Mouse (Mus musculus): ENCODE results near the gene Mtus2. TPM values are rescaled to one million over a fixed set of nuclear protein-coding genes. Genes with fewer than 3 reads are reported as not detected.

The Mtus2 gene
- polyA plus RNA-seq, 1 experiment: 1.7 TPM

GRCm38 (mm10) chr5:148245386-148245785 lies 288.3 kb downstream of the Mtus2 start:
- TF ChIP-seq POLR2A (IDR thresholded peaks at IDR 0.05; ENCODE audit: borderline replicate concordance, low read depth, low read length) (no peak), CTCF (IDR thresholded peaks at IDR 0.05; ENCODE audit: low read depth, low read length) (no peak)
- no peaks in the 10 kb centered on the region for H3K4me1 ChIP-seq (ENCODE audit: control insufficient read depth, insufficient read depth, low read length)
- H3K4me3 ChIP-seq (ENCODE audit: insufficient read depth, low read length): no peak overlapping the region
- no peak overlapping the region for H3K27ac ChIP-seq (ENCODE audit: insufficient read depth, low read depth, low read length)

- Histone ChIP-seq H3K27ac (ENCODE audit: insufficient read depth, low read depth, low read length) (no peak overlapping the region), H3K4me3 (ENCODE audit: insufficient read depth, low read length) (no peak overlapping the region)
- TF ChIP-seq CTCF (IDR thresholded peaks at IDR 0.05; ENCODE audit: low read depth, low read length) (no peak), POLR2A (IDR thresholded peaks at IDR 0.05; ENCODE audit: borderline replicate concordance, low read depth, low read length) (no peak)
Observed at GRCm38 (mm10) chr5:148248236-148248635, 291.1 kb downstream of the Mtus2 start.

GRCm38 (mm10) chr5:148251847-148252246 lies 294.7 kb downstream of the Mtus2 start:
- no peaks in the 10 kb centered on the region for H3K4me1 ChIP-seq (ENCODE audit: control insufficient read depth, insufficient read depth, low read length)
- no peak overlapping the region for H3K4me3 ChIP-seq (ENCODE audit: insufficient read depth, low read length)
- no peak for TF ChIP-seq CTCF (IDR thresholded peaks at IDR 0.05; ENCODE audit: low read depth, low read length)
- no peak for TF ChIP-seq POLR2A (IDR thresholded peaks at IDR 0.05; ENCODE audit: borderline replicate concordance, low read depth, low read length)
- H3K27ac ChIP-seq (ENCODE audit: insufficient read depth, low read depth, low read length): no peak overlapping the region

More at GRCm38 (mm10) chr5:148248236-148248635, 291.1 kb downstream of the Mtus2 start:
- no peaks in the 10 kb centered on the region for H3K4me1 ChIP-seq (ENCODE audit: control insufficient read depth, insufficient read depth, low read length)

- H3K4me3 ChIP-seq (ENCODE audit: insufficient read depth, low read length): no peak overlapping the region
- no peaks in the 10 kb centered on the region for H3K4me1 ChIP-seq (ENCODE audit: control insufficient read depth, insufficient read depth, low read length)
- no peak overlapping the region for H3K27ac ChIP-seq (ENCODE audit: insufficient read depth, low read depth, low read length)
- TF ChIP-seq CTCF (IDR thresholded peaks at IDR 0.05; ENCODE audit: low read depth, low read length): no peak
- no peak for TF ChIP-seq POLR2A (IDR thresholded peaks at IDR 0.05; ENCODE audit: borderline replicate concordance, low read depth, low read length)
Observed at GRCm38 (mm10) chr5:148262016-148262415, 304.9 kb downstream of the Mtus2 start.

- no peak overlapping the region for H3K27ac ChIP-seq (ENCODE audit: insufficient read depth, low read depth, low read length)
- no peaks in the 10 kb centered on the region for H3K4me1 ChIP-seq (ENCODE audit: control insufficient read depth, insufficient read depth, low read length)
- no peak for TF ChIP-seq POLR2A (IDR thresholded peaks at IDR 0.05; ENCODE audit: borderline replicate concordance, low read depth, low read length)
- no peak for TF ChIP-seq CTCF (IDR thresholded peaks at IDR 0.05; ENCODE audit: low read depth, low read length)
- H3K4me3 ChIP-seq (ENCODE audit: insufficient read depth, low read length): no peak overlapping the region
Observed at GRCm38 (mm10) chr5:148264819-148265707, 307.9 kb downstream of the Mtus2 start.

GRCm38 (mm10) chr5:148266841-148267240 lies 309.7 kb downstream of the Mtus2 start:
- Histone ChIP-seq H3K4me1 (ENCODE audit: control insufficient read depth, insufficient read depth, low read length) (no peaks in the 10 kb centered on the region), H3K27ac (ENCODE audit: insufficient read depth, low read depth, low read length) (no peak overlapping the region), H3K4me3 (ENCODE audit: insufficient read depth, low read length) (no peak overlapping the region)
- TF ChIP-seq POLR2A (IDR thresholded peaks at IDR 0.05; ENCODE audit: borderline replicate concordance, low read depth, low read length): no peak
- TF ChIP-seq CTCF (IDR thresholded peaks at IDR 0.05; ENCODE audit: low read depth, low read length): no peak

GRCm38 (mm10) chr5:148267446-148267845 lies 310.3 kb downstream of the Mtus2 start:
- Histone ChIP-seq H3K27ac (ENCODE audit: insufficient read depth, low read depth, low read length) (no peak overlapping the region), H3K4me3 (ENCODE audit: insufficient read depth, low read length) (no peak overlapping the region), H3K4me1 (ENCODE audit: control insufficient read depth, insufficient read depth, low read length) (no peaks in the 10 kb centered on the region)
- no peak for TF ChIP-seq POLR2A (IDR thresholded peaks at IDR 0.05; ENCODE audit: borderline replicate concordance, low read depth, low read length)
- no peak for TF ChIP-seq CTCF (IDR thresholded peaks at IDR 0.05; ENCODE audit: low read depth, low read length)

GRCm38 (mm10) chr5:148272065-148272464 lies 314.9 kb downstream of the Mtus2 start:
- Histone ChIP-seq H3K4me3 (ENCODE audit: insufficient read depth, low read length) (no peak overlapping the region), H3K4me1 (ENCODE audit: control insufficient read depth, insufficient read depth, low read length) (no peaks in the 10 kb centered on the region)

GRCm38 (mm10) chr5:148272771-148273170 lies 315.7 kb downstream of the Mtus2 start:
- H3K4me1 ChIP-seq (ENCODE audit: control insufficient read depth, insufficient read depth, low read length): no peaks in the 10 kb centered on the region
- no peak overlapping the region for H3K4me3 ChIP-seq (ENCODE audit: insufficient read depth, low read length)
- no peak overlapping the region for H3K27ac ChIP-seq (ENCODE audit: insufficient read depth, low read depth, low read length)
- TF ChIP-seq POLR2A (IDR thresholded peaks at IDR 0.05; ENCODE audit: borderline replicate concordance, low read depth, low read length): no peak
- no peak for TF ChIP-seq CTCF (IDR thresholded peaks at IDR 0.05; ENCODE audit: low read depth, low read length)

More at GRCm38 (mm10) chr5:148272065-148272464, 314.9 kb downstream of the Mtus2 start:
- no peak for TF ChIP-seq CTCF (IDR thresholded peaks at IDR 0.05; ENCODE audit: low read depth, low read length)
- no peak for TF ChIP-seq POLR2A (IDR thresholded peaks at IDR 0.05; ENCODE audit: borderline replicate concordance, low read depth, low read length)
- no peak overlapping the region for H3K27ac ChIP-seq (ENCODE audit: insufficient read depth, low read depth, low read length)

- TF ChIP-seq CTCF (IDR thresholded peaks at IDR 0.05; ENCODE audit: low read depth, low read length) (no peak), POLR2A (IDR thresholded peaks at IDR 0.05; ENCODE audit: borderline replicate concordance, low read depth, low read length) (no peak)
- Histone ChIP-seq H3K27ac (ENCODE audit: insufficient read depth, low read depth, low read length) (no peak overlapping the region), H3K4me3 (ENCODE audit: insufficient read depth, low read length) (no peak overlapping the region)
Observed at GRCm38 (mm10) chr5:148278233-148278632, 321.1 kb downstream of the Mtus2 start.

More at GRCm38 (mm10) chr5:148278233-148278632, 321.1 kb downstream of the Mtus2 start:
- H3K4me1 ChIP-seq (ENCODE audit: control insufficient read depth, insufficient read depth, low read length): no peaks in the 10 kb centered on the region

All from bone marrow macrophage, adult 2 months (primary cell).